Mouse (Mus musculus) adrenal gland, adult 2 months (tissue): ENCODE measurements around the gene Akap6. TPM values are rescaled to one million over a fixed set of nuclear protein-coding genes. Genes with fewer than 3 reads are reported as not detected.

Source experiments
- DNase-seq: peaks from one replicate; pipeline ENCODE4 v3.0.0; 2021
- polyA plus RNA-seq: library from polyadenylated mRNA; depleted of rRNA; stranded (reverse); fragments of >200 nt; gene quantifications from 2 replicates; pipeline ENCODE4 v1.2.3, GENCODE M21; 2012
- total RNA-seq, 2 experiments: library from RNA; stranded (reverse); gene quantifications; 2 replicates each; pipeline ENCODE4 v1.2.3; 2021

Gene Akap6
- total and polyA plus RNA-seq, 3 experiments, result 0.24 to 2.6 (median 2.3) TPM

DNA sequence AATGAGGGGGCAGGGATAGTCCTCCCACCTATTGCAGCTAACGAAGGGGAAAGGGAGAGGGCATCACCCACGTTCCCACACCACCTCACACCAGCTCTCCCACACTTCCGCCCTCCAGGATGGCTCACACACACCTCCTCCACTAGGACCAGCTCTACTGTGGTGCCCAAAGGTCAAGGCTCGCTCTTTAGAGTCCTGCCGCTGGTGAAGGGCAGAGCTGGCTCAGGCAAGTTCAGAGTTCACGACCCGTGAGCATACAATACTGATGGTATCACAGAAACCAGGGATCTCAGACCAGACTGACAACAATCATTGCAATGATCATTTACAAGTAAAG, 149.3 kb downstream of the Akap6 start:
- no peak for DNase-seq

GRCm38 (mm10) chr12:52849297-52849696, 150.1 kb downstream of the Akap6 start:
- DNase-seq, result no peak

DNA sequence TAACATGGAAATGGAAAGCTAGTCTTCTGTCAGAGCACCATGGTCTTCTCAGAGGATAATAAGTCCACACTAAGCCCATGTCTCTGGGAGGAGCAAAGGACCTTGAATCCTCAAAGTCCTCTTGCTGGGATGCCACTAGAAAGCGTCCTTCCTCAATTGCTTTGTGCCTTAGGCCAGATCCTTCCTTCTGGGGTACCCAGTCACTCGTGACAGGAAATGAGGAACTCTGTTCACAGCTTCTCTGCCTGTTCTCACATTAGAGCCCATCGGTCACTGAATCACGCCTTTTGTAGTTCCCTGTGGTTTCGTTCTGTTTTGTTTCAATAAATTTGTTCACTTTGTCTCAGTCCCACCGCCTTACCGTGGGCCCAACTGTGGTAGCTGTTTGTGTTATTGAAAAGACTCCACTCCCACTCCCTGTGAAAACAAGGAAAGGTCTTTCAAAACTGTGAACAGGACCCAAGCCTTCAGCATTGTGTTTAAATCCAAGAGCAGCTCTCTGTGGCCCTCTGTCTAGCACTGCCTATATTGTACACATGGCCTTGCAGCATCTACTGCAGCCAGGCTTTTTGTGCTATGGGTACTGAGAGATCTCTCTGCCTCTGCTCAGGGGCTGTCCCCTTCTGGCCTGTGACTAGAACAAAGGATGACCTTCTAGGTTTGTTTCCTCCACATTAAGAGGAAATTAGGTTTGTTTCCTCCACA, 151.3 kb downstream of the Akap6 start:
- DNase-seq, result no peak

DNA sequence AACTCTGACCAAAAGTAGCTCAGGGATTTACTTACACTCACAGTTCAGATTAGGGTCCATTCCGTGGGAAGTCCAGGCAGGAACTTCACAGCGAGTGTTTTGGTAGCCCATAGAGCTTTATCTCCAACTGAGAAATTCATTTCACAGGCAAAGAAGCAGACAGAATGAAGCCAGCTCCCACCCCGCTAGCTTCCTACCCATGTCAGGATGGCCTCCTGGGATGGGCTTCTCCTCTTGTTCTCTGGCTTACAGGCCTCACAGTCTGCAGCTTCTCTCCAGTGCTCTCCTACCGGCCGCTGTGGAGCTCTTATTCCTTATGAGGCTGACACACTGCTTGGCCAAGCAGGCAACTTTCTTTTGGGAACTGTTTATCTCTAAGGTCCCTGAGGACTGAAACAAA, 152.0 kb downstream of the Akap6 start:
- no peak for DNase-seq

GRCm38 (mm10) chr12:52854236-52854679, 155.1 kb downstream of the Akap6 start:
- no peak for DNase-seq

- DNase-seq, result no peak
Observed at GRCm38 (mm10) chr12:52856104-52856503, 156.9 kb downstream of the Akap6 start.

- no peak for DNase-seq
Observed at GRCm38 (mm10) chr12:52857306-52857705, 158.1 kb downstream of the Akap6 start.

GRCm38 (mm10) chr12:52861922-52862321, 162.7 kb downstream of the Akap6 start:
- no peak for DNase-seq

GRCm38 (mm10) chr12:52868000-52868624, 168.9 kb downstream of the Akap6 start:
- no peak for DNase-seq

DNA sequence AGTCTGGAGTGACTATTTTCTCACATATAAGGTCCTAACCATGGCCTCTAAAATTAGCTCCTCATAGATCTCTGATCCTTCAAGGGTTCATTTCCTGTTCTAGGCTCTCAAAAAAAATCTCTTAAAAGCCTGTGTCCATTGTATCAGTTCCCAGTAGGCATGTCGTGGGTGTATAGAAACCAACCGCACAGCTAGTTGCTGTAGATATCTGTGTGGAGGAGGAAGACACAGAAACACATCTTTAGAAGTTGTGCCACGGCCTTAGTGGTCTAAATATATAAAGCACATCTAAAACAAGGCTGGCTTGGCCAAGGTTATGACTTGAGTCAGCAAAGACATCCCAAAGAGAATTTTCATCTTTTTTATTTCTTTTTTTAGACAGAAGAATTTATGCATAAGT, 172.4 kb downstream of the Akap6 start:
- DNase-seq, result no peak

DNA sequence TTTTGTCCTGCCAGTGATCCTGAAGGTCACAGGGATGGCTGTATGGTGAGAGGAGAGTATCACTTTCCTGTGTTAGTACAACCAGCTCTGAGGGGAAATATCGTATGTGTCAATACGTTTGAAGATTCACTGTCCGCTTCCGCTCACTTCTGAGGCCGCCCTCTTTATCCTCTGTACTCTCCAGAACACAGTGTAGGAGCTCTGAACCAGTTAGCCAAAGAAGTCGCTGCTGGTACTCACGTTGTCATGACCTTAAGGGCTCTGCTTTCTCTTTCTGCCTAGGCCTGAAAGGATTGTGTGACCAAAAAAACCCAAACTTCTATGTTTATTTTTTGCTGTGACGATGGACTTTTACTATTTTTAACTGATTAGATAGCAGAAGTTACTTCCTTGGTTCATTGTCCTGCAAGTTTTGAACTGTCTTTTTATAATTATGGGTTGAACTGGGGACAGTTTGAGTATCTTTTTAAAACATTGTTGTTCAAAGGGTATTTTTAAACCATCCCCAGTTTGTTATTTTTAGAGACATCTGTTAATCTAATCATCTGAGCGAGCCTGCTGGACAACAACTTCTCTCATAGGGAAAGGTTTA, 175.2 kb downstream of the Akap6 start:
- DNase-seq, result no peak

GRCm38 (mm10) chr12:52876065-52876464, 176.9 kb downstream of the Akap6 start:
- DNase-seq, result no peak

GRCm38 (mm10) chr12:52876978-52877769, 178.0 kb downstream of the Akap6 start:
- no peak for DNase-seq

GRCm38 (mm10) chr12:52879324-52879723, 180.1 kb downstream of the Akap6 start:
- no peak for DNase-seq

DNA sequence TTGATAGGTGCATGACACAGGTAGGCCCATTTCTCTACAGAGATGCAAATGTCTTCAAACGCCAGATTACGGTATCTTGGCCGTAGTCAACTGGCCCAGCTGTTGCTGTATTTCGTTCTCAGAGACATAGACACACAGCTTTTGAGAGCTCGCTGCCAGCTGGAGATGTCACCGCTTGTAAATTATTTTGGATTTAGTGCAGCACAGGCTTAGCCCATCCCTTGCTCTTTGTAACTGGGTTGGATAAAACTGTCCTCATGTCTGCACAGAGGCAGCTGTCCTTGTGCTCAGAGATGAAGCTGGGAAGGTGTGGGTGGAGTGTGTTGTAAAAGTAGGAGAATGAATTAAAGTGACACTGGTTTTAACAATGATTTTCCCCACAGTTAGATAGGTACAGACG, 193.3 kb downstream of the Akap6 start:
- no peak for DNase-seq

DNA sequence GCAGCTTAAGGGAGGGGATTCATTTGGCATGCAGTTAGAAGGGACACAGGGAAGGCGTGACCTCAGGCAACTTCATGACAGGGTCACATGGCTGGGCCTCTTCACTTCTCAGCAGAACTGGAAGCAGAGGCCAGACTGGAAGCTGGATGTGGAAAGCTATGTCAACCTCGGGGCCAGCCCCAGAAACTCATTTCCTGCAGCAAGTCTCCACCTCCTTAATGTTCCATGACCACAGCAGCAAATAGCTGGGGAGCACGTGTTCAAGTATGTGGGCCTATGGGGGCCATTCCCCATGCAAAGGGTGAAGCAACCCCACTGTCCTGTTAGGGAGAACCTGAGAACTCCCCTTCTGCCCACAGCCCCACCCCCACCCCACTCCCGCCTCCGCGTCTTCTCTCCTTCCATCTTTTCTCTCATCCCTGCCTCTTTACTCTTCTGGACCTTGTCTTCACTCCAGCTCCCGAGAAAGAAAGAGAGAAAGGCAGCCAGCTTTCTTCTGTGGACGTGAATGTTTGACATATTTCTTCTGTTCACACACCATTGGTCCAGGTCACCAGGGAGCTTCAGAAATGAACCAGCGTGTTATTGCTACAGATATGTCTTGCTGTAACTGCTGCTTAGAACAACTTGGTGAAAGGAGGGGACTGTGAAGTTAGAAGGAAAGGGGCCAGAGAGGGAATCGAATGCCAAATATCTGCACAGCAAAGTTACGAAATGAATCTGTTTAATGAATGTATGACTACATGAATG, 194.6 kb downstream of the Akap6 start:
- DNase-seq, result no peak

GRCm38 (mm10) chr12:52895672-52896460, 196.7 kb downstream of the Akap6 start:
- DNase-seq, result peak; percentile 70

DNA sequence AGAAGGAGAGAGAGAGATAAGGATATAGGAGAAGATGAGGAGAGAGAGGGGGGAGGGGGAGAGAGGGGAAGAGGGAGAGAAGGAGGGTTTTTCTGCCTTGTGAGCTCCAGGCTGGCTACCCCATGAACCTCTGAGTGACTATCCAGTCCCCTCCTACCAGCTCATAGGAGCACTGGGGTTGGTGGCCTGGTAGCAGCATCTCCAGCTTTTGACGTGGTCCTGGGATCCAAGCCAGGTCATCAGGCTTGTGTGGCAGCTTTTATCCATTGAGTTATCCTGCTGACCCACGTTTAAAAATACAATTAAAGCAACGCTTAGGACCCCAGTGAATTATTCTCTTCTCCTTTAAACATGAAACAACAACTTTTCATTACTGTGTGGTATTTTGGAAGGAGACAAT, 197.6 kb downstream of the Akap6 start:
- no peak for DNase-seq

DNA sequence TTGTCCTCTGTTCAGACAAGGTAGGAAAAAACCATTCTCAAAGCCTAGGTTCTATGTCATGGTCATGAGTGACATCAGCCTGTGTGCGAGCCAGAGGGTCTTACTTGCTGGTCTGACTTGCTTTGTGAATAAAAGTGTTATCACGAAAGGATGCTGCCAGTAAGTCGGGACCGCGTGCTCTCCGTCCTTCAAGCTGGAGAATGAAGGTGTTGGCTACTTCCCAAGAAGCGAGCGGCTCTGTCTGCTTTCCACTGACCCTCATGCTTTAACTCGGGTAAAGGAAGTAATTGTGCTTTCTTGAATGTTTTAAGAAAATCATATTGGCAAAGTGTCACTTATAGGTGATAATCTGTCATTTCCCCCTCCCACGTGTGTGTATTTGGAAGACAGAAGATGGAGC, 198.9 kb downstream of the Akap6 start:
- DNase-seq, result no peak

GRCm38 (mm10) chr12:52904046-52904445, 204.9 kb downstream of the Akap6 start:
- no peak for DNase-seq

- no peak for DNase-seq
Observed at GRCm38 (mm10) chr12:52908448-52909066, 209.4 kb downstream of the Akap6 start.
